Mouse (Mus musculus) layer of hippocampus, adult 18-20 months (tissue): ENCODE measurements around the gene Bbs9. TPM values are rescaled to one million over a fixed set of nuclear protein-coding genes. Genes with fewer than 3 reads are reported as not detected.
A peak's percentile ranks its signal among the peaks of the same experiment; 100 is the strongest.

ENCODE experiments used
- DNase-seq, 2 experiments: peaks; one replicate each; pipeline ENCODE4 v3.0.0; 2022; ENCODE audit warnings: low spot score in 2 of 2
- total RNA-seq, 2 experiments: library from RNA; stranded (reverse); gene quantifications; 2 replicates each; pipeline ENCODE4 v1.2.3; 2021

Bbs9 gene
- total RNA-seq, 2 experiments from 2014 or later = 32.5 to 34.8 TPM

DNA sequence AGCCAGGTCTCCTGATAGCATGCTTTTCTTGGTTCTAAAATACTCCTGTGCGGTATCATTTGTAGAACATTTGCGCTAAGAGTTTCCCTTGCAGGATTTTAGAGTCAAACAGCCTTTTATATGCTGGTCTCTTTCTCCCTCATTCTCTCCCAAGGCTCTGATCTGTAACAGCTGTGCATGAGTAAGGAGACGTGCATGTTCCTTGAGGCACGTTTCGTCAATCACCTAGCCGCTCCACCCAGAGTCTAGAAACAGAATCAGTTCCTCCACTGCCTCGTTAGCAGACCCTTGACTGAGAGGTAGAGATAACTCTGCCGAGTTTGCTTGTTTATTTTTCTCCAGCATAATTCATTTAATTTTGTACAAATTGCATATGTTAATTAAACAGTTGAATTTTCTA lies 259.4 kb downstream of the Bbs9 start:
- no peak for DNase-seq

DNA sequence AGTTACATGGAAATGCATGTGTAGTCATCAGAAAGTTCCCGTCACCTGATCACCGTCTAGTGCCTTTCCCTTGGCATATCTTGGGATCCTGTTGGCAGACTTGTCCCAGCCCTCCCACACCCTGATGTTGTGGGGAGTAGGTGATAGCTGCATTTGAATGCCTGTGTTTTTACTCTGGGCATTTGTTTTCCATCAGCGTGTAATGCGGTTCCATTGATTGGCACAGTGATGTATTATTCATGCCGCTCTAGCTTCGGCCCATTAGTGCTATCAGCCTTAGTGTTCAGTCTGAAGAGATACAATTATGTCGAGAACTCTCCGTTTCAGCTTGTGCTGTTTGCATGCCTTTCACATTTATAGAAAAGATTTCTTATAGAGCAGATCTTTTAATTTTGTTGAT lies 259.9 kb downstream of the Bbs9 start:
- DNase-seq = peak; percentile 12 to 30

DNA sequence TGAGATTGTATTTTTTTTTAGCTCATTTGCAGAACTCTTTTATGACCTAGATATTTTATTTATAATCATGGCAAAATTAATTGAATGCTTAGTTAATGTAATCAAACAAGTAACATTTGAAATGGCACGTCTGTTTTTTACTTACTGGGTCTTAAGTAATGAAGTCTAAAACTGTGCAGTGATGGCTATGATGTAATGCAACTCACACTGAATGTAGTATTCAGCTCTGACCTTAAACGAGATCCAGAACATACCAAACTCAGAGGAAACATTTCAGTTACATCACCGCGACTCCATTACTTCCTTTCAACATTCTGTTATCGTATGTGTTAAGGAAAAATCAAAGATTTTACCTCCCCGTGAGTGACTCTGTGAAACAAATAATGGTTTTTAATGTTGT lies 262.4 kb downstream of the Bbs9 start:
- no peak for DNase-seq

- DNase-seq = no peak
Observed at GRCm38 (mm10) chr9:22738861-22739260, 263.3 kb downstream of the Bbs9 start.

DNA sequence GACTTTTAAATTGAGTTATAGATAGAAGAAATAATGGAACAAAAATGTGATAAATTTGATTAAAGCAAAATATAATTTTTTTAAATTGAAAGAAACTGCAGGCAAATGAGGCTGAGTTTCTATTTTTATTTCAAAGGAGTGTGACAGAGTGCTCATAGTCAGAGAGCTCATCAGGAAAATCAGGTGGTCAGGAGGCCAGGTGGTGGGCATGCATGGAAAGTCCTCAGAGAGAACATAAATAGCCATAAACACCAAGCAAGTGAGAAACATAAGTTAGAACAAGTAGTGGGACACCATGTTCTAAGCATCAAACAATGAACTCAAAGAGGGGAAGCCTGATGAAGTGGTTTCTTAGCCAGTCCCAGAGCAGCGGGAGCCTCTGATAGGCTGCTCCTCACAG lies 266.5 kb downstream of the Bbs9 start:
- DNase-seq = no peak

- DNase-seq = no peak
Observed at GRCm38 (mm10) chr9:22748617-22749016, 273.1 kb downstream of the Bbs9 start.

- DNase-seq = no peak
Observed at GRCm38 (mm10) chr9:22750779-22751545, 275.4 kb downstream of the Bbs9 start.

- DNase-seq = no peak
Observed at GRCm38 (mm10) chr9:22751546-22751929, 276.0 kb downstream of the Bbs9 start.

- DNase-seq = peak in 1 of 2 experiments; percentile 18
Observed at GRCm38 (mm10) chr9:22754081-22754672, 278.7 kb downstream of the Bbs9 start.

DNA sequence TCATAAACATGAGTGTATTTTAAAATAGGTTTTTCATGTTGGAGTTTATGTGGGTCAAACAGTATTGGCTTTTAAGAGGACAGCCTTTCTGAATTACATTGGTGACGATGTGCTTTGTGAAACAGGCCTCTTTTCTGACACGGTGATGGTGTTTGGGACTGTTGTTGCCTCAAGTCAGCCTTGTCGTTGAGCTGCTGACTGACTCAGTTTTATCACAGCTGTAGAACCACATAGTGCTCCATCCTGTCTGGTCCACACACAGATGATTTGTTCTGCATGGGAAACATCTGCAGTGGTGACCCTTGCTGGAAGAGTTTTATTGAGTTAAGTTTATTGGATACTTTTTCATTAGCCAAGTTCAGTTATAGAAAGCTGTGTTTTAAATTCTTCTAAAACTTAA lies 283.0 kb downstream of the Bbs9 start:
- no peak for DNase-seq

DNA sequence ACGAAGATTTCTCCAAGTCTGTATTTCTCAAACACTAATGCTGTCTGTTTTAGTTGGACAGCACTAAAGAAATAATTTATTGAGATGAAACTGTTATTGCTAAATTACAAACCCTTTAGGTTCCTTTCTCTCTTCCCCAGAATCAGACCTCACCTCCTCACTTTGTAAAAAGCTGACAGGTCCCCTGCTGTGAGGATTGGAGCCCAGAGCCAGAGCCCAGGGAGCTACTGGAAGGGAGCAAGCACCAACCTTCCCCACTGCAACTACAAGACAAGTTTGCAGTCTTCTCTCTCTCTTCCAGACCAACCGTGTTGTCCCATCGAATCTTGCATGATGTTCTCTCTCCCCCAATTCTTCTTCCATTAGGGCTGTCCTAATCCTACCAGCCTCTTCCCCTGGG lies 283.7 kb downstream of the Bbs9 start:
- no peak for DNase-seq

- DNase-seq = no peak
Observed at GRCm38 (mm10) chr9:22760376-22760775, 284.9 kb downstream of the Bbs9 start.

- no peak for DNase-seq
Observed at GRCm38 (mm10) chr9:22761487-22761886, 286.0 kb downstream of the Bbs9 start.

GRCm38 (mm10) chr9:22765618-22766220 lies 290.2 kb downstream of the Bbs9 start:
- no peak for DNase-seq

GRCm38 (mm10) chr9:22767154-22767553 lies 291.6 kb downstream of the Bbs9 start:
- DNase-seq = no peak

- DNase-seq = no peak
Observed at GRCm38 (mm10) chr9:22767860-22768259, 292.3 kb downstream of the Bbs9 start.

DNA sequence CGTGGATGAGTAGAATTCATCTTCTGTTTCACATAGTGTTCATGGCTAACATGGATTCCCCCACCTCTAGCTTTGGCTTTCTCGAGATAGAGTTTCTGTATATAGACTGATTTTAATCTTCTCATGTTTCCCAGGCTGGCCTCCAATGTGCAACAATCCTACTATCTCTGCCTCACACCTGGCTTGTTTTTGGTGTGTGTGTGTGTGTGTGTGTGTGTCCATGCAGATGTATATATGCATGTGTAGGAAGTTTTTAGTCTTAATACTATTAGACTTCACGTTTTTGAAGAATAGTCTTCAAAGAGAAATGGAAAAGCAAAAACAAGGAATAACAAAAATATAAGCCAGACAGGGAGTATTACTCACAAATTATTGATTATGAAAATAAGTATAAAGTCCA lies 296.3 kb downstream of the Bbs9 start:
- no peak for DNase-seq

DNA sequence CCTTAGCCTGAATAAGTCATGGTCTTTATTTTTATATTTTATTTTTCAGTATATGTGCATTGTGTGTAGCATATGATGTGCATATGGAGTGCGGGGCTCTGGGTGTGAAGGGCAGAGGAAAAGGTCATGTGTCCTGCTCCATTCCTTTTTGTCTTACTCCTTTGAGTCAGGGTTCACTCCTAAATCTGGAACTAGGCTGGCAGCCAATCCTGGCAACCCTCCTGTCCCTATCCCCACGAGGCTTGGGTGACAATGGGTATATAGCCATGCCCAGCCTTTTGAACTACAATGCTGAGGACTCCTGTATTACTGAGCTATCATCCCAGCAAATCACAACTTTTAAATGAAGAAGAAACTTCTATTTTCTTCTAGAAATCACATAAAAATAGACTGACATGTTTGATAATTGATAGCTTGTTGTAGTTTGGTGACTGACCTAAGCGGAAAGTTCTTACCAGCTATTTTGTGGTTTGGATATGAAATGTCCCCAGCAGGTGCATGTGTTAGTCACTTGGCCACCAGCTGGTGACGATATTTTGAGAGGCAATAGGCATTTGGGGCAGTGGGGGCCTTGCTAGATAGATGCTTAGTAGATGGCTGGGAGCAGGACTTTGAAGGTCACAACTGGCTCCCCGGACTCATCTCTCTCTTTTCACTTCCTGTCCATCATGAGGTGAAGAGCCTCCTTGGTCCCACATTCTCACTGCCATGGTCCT lies 300.9 kb downstream of the Bbs9 start:
- no peak for DNase-seq

DNA sequence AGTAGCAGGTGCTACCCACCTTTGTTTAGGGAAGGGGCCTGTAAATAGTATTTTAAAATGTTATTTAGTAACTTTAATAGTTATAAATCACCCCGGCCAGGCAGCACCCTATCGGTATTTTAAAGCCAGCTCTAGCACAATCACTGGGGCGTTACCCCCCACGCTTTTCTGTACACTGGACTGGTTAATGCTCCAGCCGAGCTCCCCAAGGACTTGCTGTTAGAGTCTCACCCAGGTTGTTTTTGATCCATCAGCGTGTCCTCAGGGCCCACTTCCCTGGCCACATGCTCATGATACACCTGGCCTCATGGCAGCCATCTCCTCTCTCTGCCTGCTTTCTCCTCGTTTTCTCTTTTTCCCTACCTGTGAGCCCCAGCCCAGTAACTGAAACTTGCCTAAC lies 301.9 kb downstream of the Bbs9 start:
- no peak for DNase-seq

DNA sequence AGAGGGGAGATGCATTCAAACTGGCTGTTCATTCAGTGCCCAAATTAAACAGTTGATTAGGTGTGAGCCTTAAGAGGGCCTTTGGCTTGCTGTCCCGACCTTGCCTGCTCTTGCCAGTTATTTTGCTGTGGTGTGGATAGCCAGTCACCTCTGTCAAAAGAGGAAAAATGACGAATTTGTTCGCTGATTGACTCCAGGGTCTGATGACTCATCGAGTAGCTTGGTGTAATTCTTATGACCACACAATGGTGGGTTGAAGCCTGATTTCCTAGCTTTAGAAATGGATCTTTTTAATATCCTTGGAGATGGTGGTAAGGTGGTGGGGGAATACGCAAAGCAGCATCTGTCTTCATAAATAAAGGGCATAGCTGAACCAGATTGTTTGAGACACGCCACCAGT lies 304.1 kb downstream of the Bbs9 start:
- no peak for DNase-seq

GRCm38 (mm10) chr9:22786006-22786405 lies 310.5 kb downstream of the Bbs9 start:
- no peak for DNase-seq

DNA sequence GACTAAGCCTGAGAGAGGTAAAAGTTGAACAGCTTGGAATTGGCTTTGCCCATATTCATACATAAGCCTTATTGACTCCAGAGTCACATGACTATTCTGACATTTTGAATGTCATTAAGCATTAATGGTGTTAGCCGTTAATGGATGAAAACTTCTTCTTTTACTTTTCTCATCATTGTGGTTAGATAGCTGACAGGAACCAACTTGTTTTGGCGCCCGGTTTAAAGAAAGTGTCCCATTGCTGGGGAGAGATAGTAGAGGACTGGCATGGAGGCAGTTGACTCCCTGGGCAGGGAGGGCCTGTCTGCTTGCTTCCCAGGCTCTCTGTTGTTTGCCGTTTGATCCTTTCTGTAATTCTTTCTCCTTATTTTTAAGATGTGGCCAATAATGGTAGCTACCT lies 312.9 kb downstream of the Bbs9 start:
- DNase-seq = no peak
